Comparison of ENCODE assay signal across 21 mouse cellular contexts in genomic region chr12:79048898-79049297, GRCm38 (mm10). TPM values are rescaled to one million over a fixed set of nuclear protein-coding genes. Genes with fewer than 3 reads are reported as not detected.
DNase-seq lines count a peak whose midpoint lies in the region; ATAC-seq and TF ChIP-seq lines count a peak whose summit lies in the region.
"Had no signal": no experiment of that assay in that cellular context is flagged by ENCODE, and none has a peak within 500 bp of the region (broad histone marks: within the 10 kb centered on the region; RNA-seq: fewer than 3 reads in every experiment).

No protein-coding gene starts in this region.

- intact Hi-C loops in heart, adult 2 months (cut with DNase I), result no loop called here
- intact Hi-C loops in heart, postnatal 10 days (cut with DNase I), result no loop called here

- ATAC-seq in heart, embryonic 12.5 days (ENCODE audit: insufficient number of reproducible peaks, low FRiP score), result no peak
- ATAC-seq in heart, embryonic 14.5 days (ENCODE audit: insufficient number of reproducible peaks, insufficient read depth, low FRiP score, low read depth), result peak; percentile 58
- ATAC-seq: forebrain, embryonic 15.5 days; intestine, embryonic 15.5 days; Patski had no signal

- H3K36me3 ChIP-seq in heart, adult 2 months (ENCODE audit: control insufficient read depth, insufficient read depth, low read length), result no peaks in the 10 kb centered on the region
- peaks cover 31% of the 10 kb centered on the region for H3K36me3 ChIP-seq in heart, embryonic 12.5 days
- H3K36me3 ChIP-seq in heart, embryonic 14.5 days (ENCODE audit: control insufficient read depth, insufficient read depth, low read length), result 0 out of 2 replicates have a peak, but pooled peaks cover 8% of the 10 kb centered on the region
- H3K36me3 ChIP-seq: embryonic facial prominence, embryonic 12.5 days had no signal

- H3K4me1 ChIP-seq in heart, adult 2 months (ENCODE audit: control insufficient read depth, insufficient read depth, low read length), result peaks cover 7% of the 10 kb centered on the region
- peaks cover 38% of the 10 kb centered on the region for H3K4me1 ChIP-seq in heart, embryonic 12.5 days (replicated peaks)
- peaks cover 34 to 61% of the 10 kb centered on the region in 2 experiments for H3K4me1 ChIP-seq in heart, embryonic 14.5 days (ENCODE audit: control insufficient read depth in 2 of 2, insufficient read depth in 2 of 2, low read length in 2 of 2)
- H3K4me1 ChIP-seq: embryonic facial prominence, embryonic 12.5 days; forebrain, embryonic 15.5 days; hindbrain, embryonic 10.5 days; intestine, embryonic 15.5 days had no signal

- H3K4me2 ChIP-seq in heart, embryonic 12.5 days, result no peak overlapping the region
- H3K4me2 ChIP-seq in heart, embryonic 14.5 days (ENCODE audit: low read length), result no peak overlapping the region
- H3K4me2 ChIP-seq: embryonic facial prominence, embryonic 12.5 days; forebrain, embryonic 15.5 days; hindbrain, embryonic 14.5 days; intestine, embryonic 15.5 days had no signal

- H3K79me2 ChIP-seq in heart, adult 2 months (replicated peaks; ENCODE audit: control insufficient read depth, insufficient read depth, low read length), result no peaks in the 10 kb centered on the region

- 0 out of 2 replicates have a peak, but pooled peaks have one; percentile 14 for TF ChIP-seq POLR2A in heart, adult 2 months (IDR thresholded peaks at IDR 0.05; ENCODE audit: insufficient read depth, low read depth, low read length)

- no peak overlapping the region for H3K9ac ChIP-seq in heart, adult 2 months (ENCODE audit: low read depth, low read length)
- no peak overlapping the region for H3K9ac ChIP-seq in heart, embryonic 12.5 days
- no peak overlapping the region for H3K9ac ChIP-seq in heart, embryonic 14.5 days (ENCODE audit: low read length)
- H3K9ac ChIP-seq: embryonic facial prominence, embryonic 12.5 days; forebrain, embryonic 15.5 days; hindbrain, embryonic 14.5 days; intestine, embryonic 15.5 days had no signal

- no peak overlapping the region for H3K4me3 ChIP-seq in heart, adult 2 months
- H3K4me3 ChIP-seq in heart, embryonic 12.5 days, result no peak overlapping the region
- H3K4me3 ChIP-seq in heart, embryonic 14.5 days (ENCODE audit: control insufficient read depth in 1 of 2, insufficient read depth in 1 of 2, low read depth in 1 of 2, low read length in 2 of 2), result no peak overlapping the region
- H3K4me3 ChIP-seq: embryonic facial prominence, embryonic 12.5 days; forebrain, embryonic 15.5 days; hindbrain, embryonic 10.5 days; intestine, embryonic 15.5 days had no signal

- H3K27me3 ChIP-seq in heart, adult 2 months (ENCODE audit: control insufficient read depth, insufficient read depth, low read length), result no peaks in the 10 kb centered on the region
- no peaks in the 10 kb centered on the region for H3K27me3 ChIP-seq in heart, embryonic 12.5 days (replicated peaks)
- peaks cover 9% of the 10 kb centered on the region; the same call in 1 of the 2 replicates for H3K27me3 ChIP-seq in heart, embryonic 14.5 days (ENCODE audit: control insufficient read depth, insufficient read depth, low read length)
- H3K27me3 ChIP-seq: CH12.LX; embryonic facial prominence, embryonic 12.5 days; forebrain, embryonic 15.5 days; intestine, embryonic 15.5 days; Patski had no signal

- TF ChIP-seq EP300 in heart, adult 2 months (IDR thresholded peaks at IDR 0.05; ENCODE audit: insufficient read depth, low read depth, low read length), result peak; percentile 90

- no peak overlapping the region for H3K27ac ChIP-seq in heart, adult 2 months
- H3K27ac ChIP-seq in heart, embryonic 12.5 days (ENCODE audit: poor library complexity, severe bottlenecking), result no peak overlapping the region
- peak overlapping the region in 1 of 2 experiments; percentile 6; a peak in 2 of 4 replicates for H3K27ac ChIP-seq in heart, embryonic 14.5 days (replicated peaks in 1 of 2; ENCODE audit: control insufficient read depth in 1 of 2, insufficient read depth in 1 of 2, low read depth in 2 of 2, low read length in 2 of 2)
- H3K27ac ChIP-seq: embryonic facial prominence, embryonic 12.5 days; forebrain, embryonic 15.5 days; hindbrain, embryonic 10.5 days; hindbrain, embryonic 14.5 days; intestine, embryonic 15.5 days had no signal

- H3K9me3 ChIP-seq in heart, embryonic 12.5 days (replicated peaks), result peaks cover 4% of the 10 kb centered on the region; the same call in 1 of the 2 replicates
- H3K9me3 ChIP-seq in heart, embryonic 14.5 days (ENCODE audit: control insufficient read depth, low read length), result no peaks in the 10 kb centered on the region
- H3K9me3 ChIP-seq: embryonic facial prominence, embryonic 12.5 days; forebrain, embryonic 15.5 days; hindbrain, embryonic 10.5 days; intestine, embryonic 15.5 days had no signal

- DNase-seq in heart, adult 2 months, result peak in 1 of 2 experiments; percentile 57
- DNase-seq in heart, postnatal 10 days, result peak; percentile 74 to 82
- no peak for DNase-seq in embryo, embryonic 9.5 days (ENCODE audit: extremely low spot score)
- DNase-seq in layer of hippocampus, postnatal 25 days (ENCODE audit: extremely low spot score in 1 of 2, low spot score in 1 of 2), result no peak
- no peak for DNase-seq in lung, postnatal 10 days
- DNase-seq: adrenal gland, adult 2 months; adrenal gland, postnatal 25 days; cerebellum, adult 8-10 months; cerebellum, postnatal 14 days; embryo, embryonic 11 days; gastrocnemius, postnatal 10 days; kidney, adult 18-20 months had no signal

- 48% methylated on average over 1 of the region's 1 CpGs for WGBS in heart, adult 2 months
- 40% methylated on average over 1 of the region's 1 CpGs for WGBS in heart, embryonic 12.5 days
- WGBS in heart, embryonic 14.5 days, result 24% methylated on average over 1 of the region's 1 CpGs

- TF ChIP-seq CTCF in heart, adult 2 months (IDR thresholded peaks at IDR 0.05), result no peak

RNA-seq across cellular contexts. Expression of gene Plekhh1, which starts 19.9 kb away (rescaled TPM):
- total RNA-seq in heart, adult 2 months (2021), result 1 to 10 TPM; 1.4 to 1.7 TPM
- 1.8 and 2.8 TPM in 2 replicates for polyA plus RNA-seq in heart, adult 2 months (2012; rRNA removed)
- 5.3 and 5.8 TPM in 2 replicates for polyA plus RNA-seq in heart, embryonic 12.5 days (2016; fragmentation: Nextera tagmentation; extraction: Ambion mirVana)
- 2.4 and 2.6 TPM in 2 replicates for polyA plus RNA-seq in heart, embryonic 14.5 days (2014; fragmentation: Nextera tagmentation; extraction: Ambion mirVana)
- total RNA-seq in heart, postnatal 10 days (2021), result 10 to 100 TPM in 1 of 2 experiments, 1 to 10 TPM in 1; 6.7 to 19.2 TPM
- 10 to 100 TPM; 21.5 to 21.6 TPM for total RNA-seq in layer of hippocampus, postnatal 25 days (2021)

RNA-seq across cellular contexts. Expression of gene Pigh, which starts 40.6 kb away (rescaled TPM):
- total RNA-seq in heart, adult 2 months (2021), result 1 to 10 TPM; 3.4 to 4.4 TPM
- 4.6 and 5.4 TPM in 2 replicates for polyA plus RNA-seq in heart, adult 2 months (2012; rRNA removed)
- 16.8 and 17.4 TPM in 2 replicates for polyA plus RNA-seq in heart, embryonic 12.5 days (2016; fragmentation: Nextera tagmentation; extraction: Ambion mirVana)
- polyA plus RNA-seq in heart, embryonic 14.5 days (2014; fragmentation: Nextera tagmentation; extraction: Ambion mirVana), result 14.3 and 14.8 TPM in 2 replicates
- total RNA-seq in heart, postnatal 10 days (2021), result 1 to 10 TPM; 3.3 to 5.4 TPM
- total RNA-seq in layer of hippocampus, postnatal 25 days (2021), result 10 to 100 TPM; 10.1 to 10.9 TPM

RNA-seq across cellular contexts. Expression of gene Tmem229b, which starts 41.5 kb away (rescaled TPM):
- total RNA-seq in heart, adult 2 months (2021), result 1 to 10 TPM; 3.2 to 3.3 TPM
- polyA plus RNA-seq in heart, adult 2 months (2012; rRNA removed), result 4.2 and 9.8 TPM in 2 replicates
- polyA plus RNA-seq in heart, embryonic 12.5 days (2016; fragmentation: Nextera tagmentation; extraction: Ambion mirVana), result 2.9 and 3.4 TPM in 2 replicates
- 1.8 and 2.2 TPM in 2 replicates for polyA plus RNA-seq in heart, embryonic 14.5 days (2014; fragmentation: Nextera tagmentation; extraction: Ambion mirVana)
- 1 to 10 TPM; 3.4 to 6.7 TPM for total RNA-seq in heart, postnatal 10 days (2021)
- total RNA-seq in layer of hippocampus, postnatal 25 days (2021), result 10 to 100 TPM; 34.4 to 39.9 TPM

Comparison
In these comparisons a context has a peak if more than half of its experiments do, and no peak if none do; other contexts are left out.
1. DNase-seq: peak in heart, postnatal 10 days (2 of 2); none in embryo, embryonic 9.5 days (single experiment), layer of hippocampus, postnatal 25 days (0 of 2) and lung, postnatal 10 days (single experiment).
2. RNA of gene Tmem229b, which starts 41.5 kb away (total RNA-seq): 34.4 to 39.9 TPM in layer of hippocampus, postnatal 25 days; 3.4 to 6.7 TPM in heart, postnatal 10 days and 3.2 to 3.3 TPM in heart, adult 2 months; every median in the first group is over 4 times any median in the second.